Mouse (Mus musculus) heart, postnatal 0 days (tissue): ENCODE measurements around the gene Zswim9. TPM values are rescaled to one million over a fixed set of nuclear protein-coding genes. Genes with fewer than 3 reads are reported as not detected.
A peak's percentile ranks its signal among the peaks of the same experiment; 100 is the strongest.

Experiments
- ATAC-seq: fragments of 200-750 bp; cut with Nextera tagmentation; 2 replicates; pipeline ENCODE4 v1.8.0; 2017; ENCODE audit warnings: low read depth, moderate number of reproducible peaks, moderate library complexity; ENCODE audit not compliant: insufficient read depth
- DNase-seq: peaks from one replicate; pipeline ENCODE4 v3.0.0-alpha.2; 2016; ENCODE audit warnings: low spot score
- H3K27ac ChIP-seq: fragments of 300-500 bp; sonication (generic); 2 replicates; pipeline ENCODE4 v1.5.1; 2014; ENCODE audit warnings: low read depth, mild to moderate bottlenecking
- H3K27me3 ChIP-seq: fragments of 300-500 bp; sonication (generic); 2 replicates; pipeline ENCODE4 v1.6.1; 2014; ENCODE audit warnings: low read length, mixed read lengths; ENCODE audit not compliant: control insufficient read depth, insufficient read depth
- H3K36me3 ChIP-seq: fragments of 300-500 bp; sonication (generic); replicated peaks from 2 replicates; pipeline ENCODE4 v1.6.1; 2014; ENCODE audit warnings: low read length, mixed read lengths; ENCODE audit not compliant: control insufficient read depth, insufficient read depth
- H3K4me1 ChIP-seq: fragments of 300-500 bp; sonication (generic); 2 replicates; pipeline ENCODE4 v1.6.1; 2014; ENCODE audit warnings: antibody characterized with exemption; ENCODE audit not compliant: control insufficient read depth, insufficient read depth
- H3K4me2 ChIP-seq: fragments of 300-500 bp; sonication (generic); 2 replicates; pipeline ENCODE4 v1.6.1; 2014; ENCODE audit warnings: low read depth, mild to moderate bottlenecking, low read length, moderate library complexity
- H3K4me3 ChIP-seq: fragments of 300-500 bp; sonication (generic); 2 replicates; pipeline ENCODE4 v1.5.1; 2014; ENCODE audit warnings: low read depth, low read length
- H3K9ac ChIP-seq: fragments of 300-500 bp; sonication (generic); replicated peaks from 2 replicates; pipeline ENCODE4 v1.6.1; 2014; ENCODE audit warnings: low read depth, low read length, mixed read lengths
- H3K9me3 ChIP-seq: fragments of 300-500 bp; sonication (generic); replicated peaks from 2 replicates; pipeline ENCODE4 v1.6.1; 2016; ENCODE audit warnings: low read length; ENCODE audit not compliant: control insufficient read depth
- CTCF ChIP-seq: IDR thresholded peaks from 2 replicates; pipeline ENCODE4 v1.5.1; 2016; ENCODE audit warnings: antibody characterized with exemption, control low read depth, low read depth
- EP300 ChIP-seq: IDR thresholded peaks from 2 replicates; pipeline ENCODE4 v1.6.1; 2016; ENCODE audit warnings: antibody characterized with exemption, low read depth
- whole genome bisulfite sequencing: fragments of 180-500 bp; shearing (Covaris S2); extraction: QIAGEN DNeasy Blood & Tissue Kit; methylation state at CpG from one replicate; pipeline ENCODE4 v1.1.7; 2014; 5-methylcytosine and 5-hydroxymethylcytosine counted together
- polyA plus RNA-seq: library from polyadenylated mRNA; unstranded; fragments of >200 nt; fragmentation: Nextera tagmentation; extraction: Ambion mirVana; gene quantifications from 2 replicates; pipeline ENCODE4 v1.2.1, GENCODE M21; 2015
- total RNA-seq: library from RNA; depleted of rRNA; stranded (reverse); fragments of >200 nt; gene quantifications from 2 replicates; pipeline ENCODE4 v1.2.3, GENCODE M21; 2014; ENCODE audit warnings: low replicate concordance; rRNA removed

Zswim9 gene
- total and polyA plus RNA-seq, 2 experiments from 2014 or later: 0.99 to 5.7 TPM

- no peak for ATAC-seq
- H3K36me3 ChIP-seq: 0 out of 2 replicates have a peak, but pooled peaks cover under 1% of the 10 kb centered on the region
- no peak overlapping the region for H3K4me2 ChIP-seq
- H3K27me3 ChIP-seq: no peaks in the 10 kb centered on the region
- no peak for DNase-seq
- H3K27ac ChIP-seq: no peak overlapping the region
- H3K9ac ChIP-seq: no peak overlapping the region
- TF ChIP-seq EP300: no peak
- no peak for TF ChIP-seq CTCF
- no peak overlapping the region for H3K4me3 ChIP-seq
- no peaks in the 10 kb centered on the region for H3K9me3 ChIP-seq
- 89% methylated on average over 4 of the region's 4 CpGs for WGBS
- no peaks in the 10 kb centered on the region for H3K4me1 ChIP-seq
Measured at GRCm38 (mm10) chr7:13268749-13269260, 9.7 kb downstream of the Zswim9 start.

- WGBS: 69% methylated on average over 2 of the region's 2 CpGs
- H3K27me3 ChIP-seq: no peaks in the 10 kb centered on the region
- ATAC-seq: no peak
Measured at GRCm38 (mm10) chr7:13264396-13264795, 14.1 kb downstream of the Zswim9 start.

GRCm38 (mm10) chr7:13263851-13264250, 14.7 kb downstream of the Zswim9 start:
- no peaks in the 10 kb centered on the region for H3K36me3 ChIP-seq
- no peaks in the 10 kb centered on the region for H3K9me3 ChIP-seq
- H3K4me1 ChIP-seq: no peaks in the 10 kb centered on the region
- H3K27me3 ChIP-seq: no peaks in the 10 kb centered on the region
- TF ChIP-seq EP300 (no peak), CTCF (no peak)
- no peak for ATAC-seq
- no peak overlapping the region for H3K9ac ChIP-seq
- no peak for DNase-seq
- no peak overlapping the region for H3K4me2 ChIP-seq
- no peak overlapping the region for H3K4me3 ChIP-seq
- 75% methylated on average over 5 of the region's 5 CpGs for WGBS
- H3K27ac ChIP-seq: no peak overlapping the region

More at GRCm38 (mm10) chr7:13264396-13264795, 14.1 kb downstream of the Zswim9 start:
- Histone ChIP-seq H3K4me1 (no peaks in the 10 kb centered on the region), H3K4me2 (no peak overlapping the region), H3K36me3 (no peaks in the 10 kb centered on the region), H3K9me3 (no peaks in the 10 kb centered on the region), H3K4me3 (no peak overlapping the region), H3K27ac (no peak overlapping the region), H3K9ac (no peak overlapping the region)
- TF ChIP-seq CTCF: no peak
- no peak for TF ChIP-seq EP300
- DNase-seq: no peak

GRCm38 (mm10) chr7:13260746-13261700, 17.5 kb downstream of the Zswim9 start:
- Histone ChIP-seq H3K27ac (no peak overlapping the region), H3K4me3 (no peak overlapping the region), H3K9me3 (no peaks in the 10 kb centered on the region), H3K27me3 (no peaks in the 10 kb centered on the region), H3K4me1 (no peaks in the 10 kb centered on the region), H3K4me2 (peak overlapping the region; percentile 34), H3K9ac (no peak overlapping the region), H3K36me3 (no peaks in the 10 kb centered on the region)
- WGBS: 37% methylated on average over 50 of the region's 50 CpGs
- no peak for TF ChIP-seq CTCF
- TF ChIP-seq EP300: no peak
- no peak for ATAC-seq
- no peak for DNase-seq

GRCm38 (mm10) chr7:13212720-13213119, 65.8 kb downstream of the Zswim9 start, which contains the start of gene Vmn1r89:
Gene Vmn1r89, plus strand, starts transcription at chr7:13213020.
- no peaks in the 10 kb centered on the region for H3K27me3 ChIP-seq

More at GRCm38 (mm10) chr7:13212720-13213119, 65.8 kb downstream of the Zswim9 start, which contains the start of gene Vmn1r89:
- no peak within 1 kb of the TSS for H3K4me2 ChIP-seq
- no peak within 1 kb of the TSS for H3K4me3 ChIP-seq
- no peak within 1 kb of the TSS for H3K9ac ChIP-seq
- ATAC-seq (no peak), DNase-seq (no peak)
- no peaks in the 10 kb centered on the region for H3K9me3 ChIP-seq
- no peak within 1 kb of the TSS for H3K27ac ChIP-seq
- TF ChIP-seq EP300 (no peak), CTCF (no peak)
- no peaks in the 10 kb centered on the region for H3K36me3 ChIP-seq
- H3K4me1 ChIP-seq: no peaks in the 10 kb centered on the region

Other genes with a start within 250 kb of the Zswim9 start
- 48.2 and 72.1 TPM in 2 replicates for gene Chmp2a, start 243.9 kb downstream of the Zswim9 start, total RNA-seq
- gene Chmp2a, start 243.9 kb downstream of the Zswim9 start, polyA plus RNA-seq: 181 and 183 TPM in 2 replicates
- 290 and 312 TPM in 2 replicates for gene Ube2m, start 240.4 kb downstream of the Zswim9 start, total RNA-seq
- gene Ube2m, start 240.4 kb downstream of the Zswim9 start, polyA plus RNA-seq: 116 and 127 TPM in 2 replicates
- gene Mzf1, start 224.0 kb downstream of the Zswim9 start, total RNA-seq: 2.7 and 8.4 TPM in 2 replicates
- gene Mzf1, start 224.0 kb downstream of the Zswim9 start, polyA plus RNA-seq: 0.70 and 0.83 TPM in 2 replicates
- gene Vmn1r85, start 183.5 kb downstream of the Zswim9 start, total RNA-seq: not detected in 2 replicates
- gene Vmn1r85, start 183.5 kb downstream of the Zswim9 start, polyA plus RNA-seq: not detected in 2 replicates
- gene Vmn1r86, start 158.8 kb downstream of the Zswim9 start, total RNA-seq: not detected in 2 replicates
- gene Vmn1r86, start 158.8 kb downstream of the Zswim9 start, polyA plus RNA-seq: not detected in 2 replicates
- not detected in 2 replicates for gene Vmn1r87, start 138.6 kb downstream of the Zswim9 start, total RNA-seq
- not detected in 2 replicates for gene Vmn1r87, start 138.6 kb downstream of the Zswim9 start, polyA plus RNA-seq
- gene Vmn1r88, start 119.2 kb downstream of the Zswim9 start, total RNA-seq: not detected in 2 replicates
- gene Vmn1r88, start 119.2 kb downstream of the Zswim9 start, polyA plus RNA-seq: not detected in 2 replicates
- not detected in 2 replicates for gene Vmn1r89, start 65.7 kb downstream of the Zswim9 start, total RNA-seq
- gene Vmn1r89, start 65.7 kb downstream of the Zswim9 start, polyA plus RNA-seq: not detected in 2 replicates
- 2.9 and 12.9 TPM in 2 replicates for gene Lig1, start 1.4 kb downstream of the Zswim9 start, total RNA-seq
- 20.1 TPM in 2 replicates for gene Lig1, start 1.4 kb downstream of the Zswim9 start, polyA plus RNA-seq
- 0.15 and 0.27 TPM in 2 replicates for gene Pla2g4c, start 45.9 kb upstream of the Zswim9 start, total RNA-seq
- gene Pla2g4c, start 45.9 kb upstream of the Zswim9 start, polyA plus RNA-seq: 0.07 and 0.12 TPM in 2 replicates
- gene Cabp5, start 119.4 kb upstream of the Zswim9 start, total RNA-seq: not detected in 2 replicates
- gene Cabp5, start 119.4 kb upstream of the Zswim9 start, polyA plus RNA-seq: not detected in 2 replicates
- gene Bsph1, start 172.1 kb upstream of the Zswim9 start, total RNA-seq: not detected in 2 replicates
- gene Bsph1, start 172.1 kb upstream of the Zswim9 start, polyA plus RNA-seq: not detected in 2 replicates